Comparison of ENCODE assay signal across 8 mouse cellular contexts in genomic region chrX:140598194-140598849, GRCm38 (mm10). TPM values are rescaled to one million over a fixed set of nuclear protein-coding genes. Genes with fewer than 3 reads are reported as not detected.
DNase-seq lines count a peak whose midpoint lies in the region; ATAC-seq and TF ChIP-seq lines count a peak whose summit lies in the region.

No protein-coding gene starts in this region.

- peak; percentile 41 for ATAC-seq in lung, postnatal 0 days
- ATAC-seq in inflammation-experienced regulatory T-cells, adult 6 months, result no peak

- no peaks in the 10 kb centered on the region; the same call in 1 of the 2 replicates for H3K4me1 ChIP-seq in embryonic fibroblast, embryonic 13.5 days (ENCODE audit: control insufficient read depth, insufficient read depth, low read length)
- no peaks in the 10 kb centered on the region for H3K4me1 ChIP-seq in lung, postnatal 0 days (ENCODE audit: insufficient read depth, low read depth, low read length)

- TF ChIP-seq POLR2A in embryonic fibroblast, embryonic 13.5 days (IDR thresholded peaks at IDR 0.05; ENCODE audit: low read depth, low read length), result no peak

- no peak for TF ChIP-seq EP300 in lung, postnatal 0 days (IDR thresholded peaks at IDR 0.05)

- 13% methylated on average over 27 of the region's 48 CpGs for WGBS in lung, postnatal 0 days

- no peaks in the 10 kb centered on the region for H3K9me3 ChIP-seq in lung, postnatal 0 days (ENCODE audit: low read length)

- H3K4me3 ChIP-seq in embryonic fibroblast, embryonic 13.5 days (ENCODE audit: insufficient read depth, low read length), result peak overlapping the region; percentile 15; the same call in 1 of the 2 replicates
- peak overlapping the region; percentile 52 for H3K4me3 ChIP-seq in lung, postnatal 0 days (ENCODE audit: low read depth, low read length)

- no peaks in the 10 kb centered on the region for H3K27me3 ChIP-seq in lung, postnatal 0 days (replicated peaks; ENCODE audit: insufficient read depth, low read length)

- peak overlapping the region; percentile 68 for H3K4me2 ChIP-seq in lung, postnatal 0 days (replicated peaks; ENCODE audit: low read depth, low read length)

- no peak overlapping the region for H3K27ac ChIP-seq in embryonic fibroblast, embryonic 13.5 days (ENCODE audit: insufficient read depth, low read length)
- peak overlapping the region; percentile 85 for H3K27ac ChIP-seq in lung, postnatal 0 days (ENCODE audit: low read length)

- H3K9ac ChIP-seq in lung, postnatal 0 days (replicated peaks; ENCODE audit: low read depth), result peak overlapping the region; percentile 29; the same call in 1 of the 2 replicates

- no peak for TF ChIP-seq CTCF in embryonic fibroblast, embryonic 13.5 days (IDR thresholded peaks at IDR 0.05; ENCODE audit: borderline replicate concordance, insufficient read depth, low read length)
- TF ChIP-seq CTCF in lung, postnatal 0 days (IDR thresholded peaks at IDR 0.05), result no peak

- DNase-seq in spleen, adult 18-20 months, result peak; percentile 11
- no peak for DNase-seq in spleen, adult 12 weeks (ENCODE audit: low spot score)
- peak; percentile 26 for DNase-seq in kidney, adult 18-20 months
- DNase-seq in lung, postnatal 0 days (ENCODE audit: low spot score), result peak; percentile 68
- peak; percentile 7 to 15 for DNase-seq in spleen, postnatal 14 days (ENCODE audit: low spot score in 2 of 2)
- DNase-seq in frontal cortex, postnatal 36 days (ENCODE audit: low spot score in 2 of 2), result no peak

- H3K36me3 ChIP-seq in lung, postnatal 0 days (ENCODE audit: insufficient read depth, low read length), result no peaks in the 10 kb centered on the region

RNA-seq across cellular contexts. Expression of gene Tsc22d3, which starts 2.1 kb away (rescaled TPM):
- 30.8 and 40.7 TPM in 2 replicates for polyA plus RNA-seq in embryonic fibroblast, embryonic 13.5 days (2011; ENCODE audit: insufficient read length, low read depth, missing spikeins)
- 236 and 380 TPM in 2 replicates for polyA plus RNA-seq in lung, postnatal 0 days (2015; fragmentation: Nextera tagmentation; extraction: Ambion mirVana)
- 100 to 1,000 TPM; 154 to 316 (median 209) TPM for polyA plus RNA-seq in inflammation-experienced regulatory T-cells, adult 6 months (2017; shearing (Covaris generic))

Comparison
In these comparisons a context has a peak if more than half of its experiments do, and no peak if none do; other contexts are left out.
1. DNase-seq: peak in spleen, adult 18-20 months (2 of 2), kidney, adult 18-20 months (single experiment), lung, postnatal 0 days (single experiment) and spleen, postnatal 14 days (2 of 2); none in spleen, adult 12 weeks (single experiment) and frontal cortex, postnatal 36 days (0 of 2).